Comparison of ENCODE assay signal across 9 mouse cellular contexts in the genomic region with DNA sequence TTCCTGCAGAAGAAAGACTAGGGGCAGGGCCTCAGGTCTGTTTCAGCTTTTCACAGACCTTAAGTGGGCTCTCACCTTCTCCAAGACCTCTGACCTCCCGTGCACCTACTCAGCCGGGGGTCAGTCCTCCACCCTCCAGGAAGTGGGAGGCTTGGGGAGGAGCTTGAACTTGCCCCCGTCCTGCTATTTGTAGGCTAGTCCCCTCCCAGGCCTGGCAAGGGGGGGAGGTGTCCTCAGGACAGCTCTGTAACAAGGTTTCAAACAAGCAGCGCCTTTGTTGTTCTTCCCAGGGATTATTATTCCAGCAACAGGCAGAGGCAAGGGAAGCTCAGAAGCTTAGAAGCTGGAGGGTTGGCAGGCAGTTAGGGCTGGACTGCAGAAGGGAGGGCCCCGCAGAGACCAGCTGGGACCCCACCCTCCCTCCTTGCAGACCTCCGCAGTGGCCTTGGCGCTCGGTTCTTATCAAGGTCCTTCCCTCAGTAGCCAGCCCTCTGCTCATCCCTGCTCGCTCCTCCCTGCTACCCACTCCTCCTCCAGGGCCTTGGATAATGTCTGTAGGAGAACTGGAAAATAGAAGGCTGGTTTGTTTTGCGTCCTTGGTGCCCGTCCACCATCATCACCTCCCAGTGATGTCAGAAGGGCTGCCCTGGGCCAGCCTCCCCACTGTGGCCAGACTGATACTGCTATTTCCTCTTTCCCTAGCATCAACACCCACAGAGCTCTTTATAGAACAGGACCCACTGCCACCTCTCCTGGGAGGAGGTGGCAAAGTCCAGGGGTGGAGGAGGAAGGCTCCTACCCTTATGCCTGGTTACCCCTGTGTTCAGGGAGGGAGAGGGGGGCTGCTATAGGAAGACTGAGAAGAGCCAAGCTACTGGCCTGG. TPM values are rescaled to one million over a fixed set of nuclear protein-coding genes. Genes with fewer than 3 reads are reported as not detected.
DNase-seq lines count a peak whose midpoint lies in the region; ATAC-seq and TF ChIP-seq lines count a peak whose summit lies in the region.
"Had no signal": no experiment of that assay in that cellular context is flagged by ENCODE, and none has a peak within 500 bp of the region (broad histone marks: within the 10 kb centered on the region; RNA-seq: fewer than 3 reads in every experiment).

No protein-coding gene starts in this region.

- ATAC-seq in intestine, embryonic 15.5 days: no peak

- no peak for TF ChIP-seq POLR2A in cortical plate, adult 2 months (IDR thresholded peaks at IDR 0.05; ENCODE audit: extremely low read depth, insufficient read depth, low read length)

- TF ChIP-seq CTCF in E14TG2a.4 (conservative IDR thresholded peaks at IDR 0.05; ENCODE audit: low read length): no peak
- TF ChIP-seq CTCF in cortical plate, adult 2 months (IDR thresholded peaks at IDR 0.05; ENCODE audit: extremely low read depth, insufficient read depth, low read length): no peak

- DNase-seq in heart, adult 11 months: peak; percentile 94
- no peak for DNase-seq in heart, adult 8-10 months (ENCODE audit: low spot score)
- no peak for DNase-seq in kidney, adult 8-10 months
- DNase-seq in layer of hippocampus, adult 9-10 months (ENCODE audit: low spot score): no peak
- DNase-seq in frontal cortex, postnatal 25 days (ENCODE audit: low spot score in 2 of 2): no peak

- peaks cover 5% of the 10 kb centered on the region; the same call in 1 of the 2 replicates for H3K9me3 ChIP-seq in E14TG2a.4 (ENCODE audit: low read length)
- no peaks in the 10 kb centered on the region for H3K9me3 ChIP-seq in intestine, embryonic 15.5 days

- peak overlapping the region; percentile 17; the same call in 1 of the 2 replicates for H3K9ac ChIP-seq in intestine, embryonic 15.5 days

- peaks cover 38% of the 10 kb centered on the region for H3K27me3 ChIP-seq in E14TG2a.4 (ENCODE audit: insufficient read depth, low read length)
- H3K27me3 ChIP-seq in intestine, embryonic 15.5 days (replicated peaks): peaks cover 11% of the 10 kb centered on the region; the same call in 1 of the 2 replicates

- 0 out of 2 replicates have a peak, but pooled peaks cover 2% of the 10 kb centered on the region for H3K36me3 ChIP-seq in E14TG2a.4 (ENCODE audit: insufficient read depth, low read length)
- no peaks in the 10 kb centered on the region for H3K36me3 ChIP-seq in intestine, embryonic 15.5 days
- H3K36me3 ChIP-seq: G1E had no signal

- H3K4me2 ChIP-seq in intestine, embryonic 15.5 days (replicated peaks): peak overlapping the region; percentile 36; the same call in 1 of the 2 replicates

- H3K4me1 ChIP-seq in E14TG2a.4 (replicated peaks; ENCODE audit: low read depth, low read length): peaks cover 73% of the 10 kb centered on the region
- peaks cover 6% of the 10 kb centered on the region for H3K4me1 ChIP-seq in cortical plate, adult 2 months (ENCODE audit: control insufficient read depth, insufficient read depth, low read length)
- H3K4me1 ChIP-seq in intestine, embryonic 15.5 days (replicated peaks): peaks cover 37% of the 10 kb centered on the region

- H3K27ac ChIP-seq in cortical plate, adult 2 months (ENCODE audit: insufficient read depth, low read length): peak overlapping the region; percentile 11
- peak overlapping the region; percentile 60; the same call in 1 of the 2 replicates for H3K27ac ChIP-seq in intestine, embryonic 15.5 days

- H3K4me3 ChIP-seq in E14TG2a.4 (replicated peaks; ENCODE audit: low read length): peak overlapping the region; percentile 43; the same call in 1 of the 2 replicates
- H3K4me3 ChIP-seq in cortical plate, adult 2 months (ENCODE audit: insufficient read depth, low read length): no peak overlapping the region
- no peak overlapping the region for H3K4me3 ChIP-seq in intestine, embryonic 15.5 days (replicated peaks)

- WGBS in intestine, embryonic 15.5 days: 20% methylated on average over 11 of the region's 11 CpGs

RNA-seq across cellular contexts. Expression of a gene that starts 4.5 kb away (rescaled TPM):
- total RNA-seq in heart, adult 8-10 months (2022): under 1 TPM; 0.16 to 0.69 (median 0.33) TPM
- 14.6 and 16.7 TPM in 2 replicates for polyA plus RNA-seq in cortical plate, adult 2 months (2012; rRNA removed)
- polyA plus RNA-seq in intestine, embryonic 15.5 days (2015; fragmentation: Nextera tagmentation; extraction: Ambion mirVana): 3.3 and 3.5 TPM in 2 replicates
- polyA plus RNA-seq: G1E had no signal

RNA-seq across cellular contexts. Expression of a gene that starts 17.5 kb away (rescaled TPM):
- under 1 TPM in 1 of 4 experiments, not detected in 3; 0.19 TPM for total RNA-seq in heart, adult 8-10 months (2022)
- polyA plus RNA-seq in cortical plate, adult 2 months (2012; rRNA removed): 0.06 TPM in 1 of 2 replicates, not detected in the other
- polyA plus RNA-seq in intestine, embryonic 15.5 days (2015; fragmentation: Nextera tagmentation; extraction: Ambion mirVana): 2.7 and 8.5 TPM in 2 replicates
- total RNA-seq: G1E had no signal
- polyA plus RNA-seq: G1E had no signal

RNA-seq across cellular contexts. Expression of a gene that starts 46.2 kb away (rescaled TPM):
- not detected for total RNA-seq in heart, adult 8-10 months (2022)
- 1.6 TPM in 1 of 2 replicates, not detected in the other for polyA plus RNA-seq in cortical plate, adult 2 months (2012; rRNA removed)
- not detected in 2 replicates for polyA plus RNA-seq in intestine, embryonic 15.5 days (2015; fragmentation: Nextera tagmentation; extraction: Ambion mirVana)
- total RNA-seq: G1E had no signal
- polyA plus RNA-seq: G1E had no signal

RNA-seq across cellular contexts. Expression of a gene that starts 56.3 kb away (rescaled TPM):
- 10 to 100 TPM; 11.0 to 14.4 (median 13.9) TPM for total RNA-seq in heart, adult 8-10 months (2022)
- 13.4 and 14.3 TPM in 2 replicates for polyA plus RNA-seq in cortical plate, adult 2 months (2012; rRNA removed)
- polyA plus RNA-seq in intestine, embryonic 15.5 days (2015; fragmentation: Nextera tagmentation; extraction: Ambion mirVana): 9.0 and 11.4 TPM in 2 replicates

RNA-seq across cellular contexts. Expression of a gene that starts 58.2 kb away (rescaled TPM):
- total RNA-seq in heart, adult 8-10 months (2022): not detected
- polyA plus RNA-seq in cortical plate, adult 2 months (2012; rRNA removed): 0.56 and 1.4 TPM in 2 replicates
- polyA plus RNA-seq in intestine, embryonic 15.5 days (2015; fragmentation: Nextera tagmentation; extraction: Ambion mirVana): 18.2 and 23.8 TPM in 2 replicates
- total RNA-seq: G1E had no signal
- polyA plus RNA-seq: G1E had no signal
